Mouse (Mus musculus) myocyte (in vitro differentiated cells): ENCODE results near the gene Gm3752. TPM values are rescaled to one million over a fixed set of nuclear protein-coding genes. Genes with fewer than 3 reads are reported as not detected.
"Not testable (repeated sequence)": the region's sequence is repeated elsewhere in the genome, so short reads cannot be mapped to it uniquely, and the experiment has no call there.

Experiments
- H3K27me3 ChIP-seq: one replicate; pipeline ENCODE4 v1.6.1; 2011; ENCODE audit not compliant: control insufficient read depth, insufficient read depth, insufficient read length
- H3K36me3 ChIP-seq: one replicate; pipeline ENCODE4 v1.6.1; 2011; ENCODE audit not compliant: control insufficient read depth, insufficient read depth
- H3K4me2 ChIP-seq: one replicate; pipeline ENCODE4 v1.6.1; 2011; ENCODE audit warnings: low read depth, control low read depth
- H3K4me3 ChIP-seq: one replicate; pipeline ENCODE4 v1.5.1; 2011; ENCODE audit warnings: mild to moderate bottlenecking, control low read depth, moderate library complexity
- H3K79me2 ChIP-seq: one replicate; pipeline ENCODE4 v1.6.1; 2011; ENCODE audit not compliant: control insufficient read depth, insufficient read depth
- H3ac ChIP-seq: one replicate; pipeline ENCODE4 v1.6.1; 2011; ENCODE audit not compliant: control insufficient read depth, insufficient read length
- polyA plus RNA-seq: library from polyadenylated mRNA; unstranded; fragments of >200 nt; fragmentation: generic; extraction: Trizol; gene quantifications from one replicate; pipeline ENCODE4 v1.2.1, GENCODE M21; 2012; ENCODE audit warnings: missing spikeins

The Gm3752 gene
- not detected for polyA plus RNA-seq

DNA sequence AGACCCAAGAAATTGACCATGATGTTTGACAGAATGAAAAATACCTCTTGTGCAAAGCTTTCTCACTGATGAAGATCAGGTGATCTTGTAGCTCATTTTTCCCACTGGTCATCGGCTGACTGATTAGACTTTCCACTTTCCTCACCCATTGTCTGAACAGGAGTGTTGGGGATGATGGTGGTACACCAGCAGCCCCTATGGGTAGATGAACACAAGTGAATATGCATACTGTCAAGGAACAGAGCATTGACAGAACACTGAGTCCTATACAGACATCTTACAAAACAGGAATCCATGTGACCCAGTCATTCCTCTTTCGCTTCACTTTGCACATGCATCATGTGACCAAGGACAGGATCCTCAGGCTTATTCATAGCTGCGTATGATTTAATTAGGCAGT, at the start of gene Gm3752:
Gene Gm3752 (minus strand): TSS at position 101 of the 400 bp plus-strand sequence.
- H3K36me3 ChIP-seq, H3ac ChIP-seq, H3K4me3 ChIP-seq, H3K4me2 ChIP-seq, H3K27me3 ChIP-seq, H3K79me2 ChIP-seq: not testable (repeated sequence)

DNA sequence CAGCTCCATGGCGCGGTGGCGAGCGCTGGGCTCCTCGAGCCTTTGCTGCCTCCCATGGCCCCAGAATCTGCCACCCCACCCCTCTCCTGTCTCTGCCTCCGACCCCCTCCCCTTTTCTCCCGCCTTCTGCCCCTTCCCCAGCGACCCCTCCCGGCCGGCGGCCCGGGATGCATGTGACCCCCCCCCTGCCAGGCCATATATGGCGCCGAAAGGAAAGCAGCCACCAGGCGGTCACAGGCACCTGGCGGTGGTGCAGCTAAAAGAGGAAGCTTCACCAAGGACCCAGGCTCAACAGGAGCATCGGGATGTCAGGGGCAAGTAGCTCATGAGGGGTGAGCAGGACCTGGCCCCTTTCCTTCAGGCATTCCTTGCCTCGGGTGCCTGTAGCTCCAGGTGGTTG, 5.2 kb upstream of the Gm3752 start:
- not testable (repeated sequence) for H3ac ChIP-seq, H3K4me3 ChIP-seq, H3K79me2 ChIP-seq, H3K27me3 ChIP-seq, H3K36me3 ChIP-seq, H3K4me2 ChIP-seq

DNA sequence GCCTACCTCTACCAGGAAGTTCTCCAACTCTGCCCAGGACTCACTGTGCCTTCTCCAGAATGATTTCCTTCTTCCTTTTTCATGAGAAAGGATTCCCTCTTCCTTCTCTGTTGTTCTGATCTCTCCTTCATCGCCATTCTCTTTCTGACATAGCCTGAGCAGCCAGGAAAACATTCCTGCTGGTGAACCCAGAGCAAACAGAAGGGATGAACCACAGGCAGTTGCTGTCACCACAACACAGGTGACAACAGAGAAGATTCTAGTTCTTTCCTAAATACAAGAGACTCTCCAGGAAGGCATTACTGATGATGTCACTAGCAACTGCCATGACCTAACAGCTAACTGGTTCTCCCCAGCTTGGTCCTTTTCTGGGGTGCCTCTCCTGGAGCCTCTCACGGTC, 32.7 kb downstream of the Gm3752 start, which contains the start of gene Gm3755:
Gene Gm3755 (minus strand): TSS at position 101 of the 400 bp plus-strand sequence.
- not testable (repeated sequence) for H3K4me2 ChIP-seq, H3K36me3 ChIP-seq, H3ac ChIP-seq, H3K4me3 ChIP-seq, H3K79me2 ChIP-seq, H3K27me3 ChIP-seq

DNA sequence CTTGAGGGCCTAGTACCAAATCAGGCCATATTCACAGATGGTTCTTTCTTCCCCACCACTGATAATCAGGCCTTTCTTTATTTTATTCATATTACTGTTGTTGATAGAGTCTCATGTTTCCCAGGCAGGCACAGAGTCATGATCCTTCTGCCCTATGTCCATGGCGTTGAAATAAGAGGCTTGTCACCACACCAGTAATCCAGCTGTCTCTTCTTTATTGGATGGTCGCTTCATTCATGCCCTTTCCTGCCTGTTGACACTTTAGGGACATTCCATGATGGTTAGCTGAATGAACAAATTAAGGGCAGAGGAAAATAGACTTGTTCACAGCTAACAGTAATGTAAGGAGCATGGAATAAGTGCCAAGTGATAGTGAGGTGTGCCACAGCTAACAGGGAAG, 61.1 kb downstream of the Gm3752 start:
- not testable (repeated sequence) for H3K79me2 ChIP-seq, H3K27me3 ChIP-seq, H3K36me3 ChIP-seq, H3K4me3 ChIP-seq, H3ac ChIP-seq, H3K4me2 ChIP-seq

Other genes starting within 250 kb of the Gm3752 start
- gene Gm3727, start 219.0 kb downstream of the Gm3752 start, polyA plus RNA-seq, result not detected
- not detected for gene Gm3739, start 168.7 kb downstream of the Gm3752 start, polyA plus RNA-seq
- not detected for gene Gm5797, start 151.4 kb downstream of the Gm3752 start, polyA plus RNA-seq
- not detected for gene Gm8374, start 118.6 kb downstream of the Gm3752 start, polyA plus RNA-seq
- not detected for gene Gm3755, start 32.8 kb downstream of the Gm3752 start, polyA plus RNA-seq
- not detected for gene Gm3558, start 84.8 kb upstream of the Gm3752 start, polyA plus RNA-seq
- not detected for gene Gm10338, start 111.8 kb upstream of the Gm3752 start, polyA plus RNA-seq
- not detected for gene Gm10128, start 160.2 kb upstream of the Gm3752 start, polyA plus RNA-seq